Mouse (Mus musculus) left cerebral cortex, postnatal 4 days (tissue): ENCODE results near the gene Dync2li1. TPM values are rescaled to one million over a fixed set of nuclear protein-coding genes. Genes with fewer than 3 reads are reported as not detected.

Experiments
- DNase-seq: peaks from one replicate; pipeline ENCODE4 v3.0.0-alpha.2; 2022
- intact Hi-C: fragments of 180-260 bp; cut with DNase I; formaldehyde crosslinking; loops from one replicate; pipeline ENCODE4 v1.15.1; 2025
- total RNA-seq, 2 experiments: library from RNA; stranded (reverse); gene quantifications; 2 replicates each; pipeline ENCODE4 v1.2.3; 2021

Dync2li1 gene
- total RNA-seq, 2 experiments from 2014 or later = 20.1 to 22.8 TPM

- DNase-seq = peak; percentile 16
- intact Hi-C loops = no loop called here
Observed at GRCm38 (mm10) chr17:84675951-84676366, 49.7 kb downstream of the Dync2li1 start, which contains the start of gene Abcg8. Gene Abcg8 (plus strand): TSS chr17:84676302.

- intact Hi-C loops = no loop called here
- no peak for DNase-seq
Observed at GRCm38 (mm10) chr17:84677595-84677994, 51.3 kb downstream of the Dync2li1 start.

GRCm38 (mm10) chr17:84681670-84682069 lies 55.4 kb downstream of the Dync2li1 start:
- DNase-seq = no peak
- intact Hi-C loops = no loop called here

- no peak for DNase-seq
- intact Hi-C loops = no loop called here
Observed at GRCm38 (mm10) chr17:84682734-84683717, 56.7 kb downstream of the Dync2li1 start, which contains the start of gene Abcg5. Gene Abcg5 (minus strand): TSS chr17:84683011.

- intact Hi-C loops = no loop called here
- no peak for DNase-seq
Observed at GRCm38 (mm10) chr17:84684284-84684683, 58.0 kb downstream of the Dync2li1 start.

- no peak for DNase-seq
- intact Hi-C loops = no loop called here
Observed at GRCm38 (mm10) chr17:84685286-84685685, 59.0 kb downstream of the Dync2li1 start.

GRCm38 (mm10) chr17:84687994-84688393 lies 61.7 kb downstream of the Dync2li1 start:
- intact Hi-C loops = no loop called here

GRCm38 (mm10) chr17:84688834-84689233 lies 62.5 kb downstream of the Dync2li1 start:
- intact Hi-C loops = no loop called here

More at GRCm38 (mm10) chr17:84687994-84688393, 61.7 kb downstream of the Dync2li1 start:
- no peak for DNase-seq

GRCm38 (mm10) chr17:84689316-84689715 lies 63.0 kb downstream of the Dync2li1 start:
- DNase-seq = no peak
- intact Hi-C loops = no loop called here

More at GRCm38 (mm10) chr17:84688834-84689233, 62.5 kb downstream of the Dync2li1 start:
- no peak for DNase-seq

- intact Hi-C loops = no loop called here
Observed at GRCm38 (mm10) chr17:84690111-84690510, 63.8 kb downstream of the Dync2li1 start.

GRCm38 (mm10) chr17:84693741-84694140 lies 67.4 kb downstream of the Dync2li1 start:
- no peak for DNase-seq
- intact Hi-C loops = no loop called here

More at GRCm38 (mm10) chr17:84690111-84690510, 63.8 kb downstream of the Dync2li1 start:
- DNase-seq = no peak

- intact Hi-C loops = no loop called here
- DNase-seq = no peak
Observed at GRCm38 (mm10) chr17:84696537-84696936, 70.2 kb downstream of the Dync2li1 start.

- peak; percentile 52 for DNase-seq
- intact Hi-C loops = no loop called here
Observed at GRCm38 (mm10) chr17:84698727-84699126, 72.4 kb downstream of the Dync2li1 start.

Other genes with a start within 250 kb of the Dync2li1 start
- 10 to 100 TPM; 18.4 to 21.7 TPM for gene Thada, start 160.3 kb upstream of the Dync2li1 start, total RNA-seq
- gene Plekhh2, start 114.6 kb upstream of the Dync2li1 start, total RNA-seq = 1 to 10 TPM; 3.9 to 4.7 TPM
- not detected for gene Abcg8, start 49.8 kb downstream of the Dync2li1 start, total RNA-seq
- under 1 TPM in 1 of 2 experiments, not detected in 1; 0.40 TPM for gene Abcg5, start 56.5 kb downstream of the Dync2li1 start, total RNA-seq
- gene Lrpprc, start 164.3 kb downstream of the Dync2li1 start, total RNA-seq = 10 to 100 TPM; 64.8 to 67.7 TPM